Mouse (Mus musculus) megakaryocyte, embryonic 14.5 days (primary cell): ENCODE measurements around the gene Ftsj3. TPM values are rescaled to one million over a fixed set of nuclear protein-coding genes. Genes with fewer than 3 reads are reported as not detected.

Source experiments
- H3K27me3 ChIP-seq: replicated peaks from 2 replicates; pipeline ENCODE3; 2012; ENCODE audit warnings: inconsistent platforms
- H3K36me3 ChIP-seq: replicated peaks from 2 replicates; pipeline ENCODE3; 2012; ENCODE audit warnings: low read length, inconsistent platforms, mixed read lengths
- H3K4me1 ChIP-seq: 2 replicates; pipeline ENCODE4 v1.6.1; 2012; ENCODE audit warnings: inconsistent platforms
- H3K4me3 ChIP-seq: replicated peaks from 2 replicates; pipeline ENCODE3; 2012; ENCODE audit warnings: moderate library complexity, mild to moderate bottlenecking, inconsistent platforms
- H3K9me3 ChIP-seq: 2 replicates; pipeline ENCODE4 v1.6.1; 2012; ENCODE audit warnings: inconsistent platforms
- FLI1 ChIP-seq: IDR thresholded peaks from 2 replicates; pipeline ENCODE4 v1.6.1; 2012; ENCODE audit warnings: low read length, inconsistent platforms, mixed read lengths
- GATA1 ChIP-seq: IDR thresholded peaks from 3 replicates; pipeline ENCODE4 v1.6.1; 2012; ENCODE audit warnings: mixed read lengths, low read length, inconsistent platforms, borderline replicate concordance
- polyA plus RNA-seq: library from polyadenylated mRNA; stranded (reverse); fragments of >175 nt; gene quantifications from 2 replicates; pipeline ENCODE4 v1.2.3, GENCODE M21; 2012; ENCODE audit warnings: low replicate concordance; ENCODE audit not compliant: insufficient read depth

The Ftsj3 gene
- polyA plus RNA-seq, 1 experiment, result 6.7 TPM

DNA sequence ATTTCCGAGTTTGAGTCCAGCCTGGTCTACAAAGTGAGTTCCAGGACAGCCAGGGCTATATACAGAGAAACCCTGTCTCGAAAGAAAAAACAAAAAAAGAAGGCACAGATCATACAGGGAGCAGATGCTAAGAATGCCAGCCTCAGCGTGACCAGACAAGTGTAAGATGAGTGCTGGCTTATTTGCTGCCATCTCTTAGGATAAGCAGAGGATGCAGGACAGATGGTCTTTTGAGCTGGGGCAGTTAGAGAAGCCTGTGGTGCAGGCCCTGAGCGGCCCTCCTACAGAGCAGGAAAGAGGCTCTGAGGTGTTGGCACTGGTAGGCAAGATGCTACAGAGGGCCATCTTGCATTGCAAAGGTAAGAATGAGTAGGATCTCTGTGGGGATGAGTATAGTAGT lies 27.5 kb upstream of the Ftsj3 start:
- no peaks in the 10 kb centered on the region for H3K36me3 ChIP-seq
- no peaks in the 10 kb centered on the region for H3K9me3 ChIP-seq
- H3K4me3 ChIP-seq, result no peak overlapping the region
- no peak for TF ChIP-seq GATA1
- no peak for TF ChIP-seq FLI1
- H3K27me3 ChIP-seq, result peaks cover 53% of the 10 kb centered on the region
- peaks cover 9% of the 10 kb centered on the region; the same call in 1 of the 2 replicates for H3K4me1 ChIP-seq

DNA sequence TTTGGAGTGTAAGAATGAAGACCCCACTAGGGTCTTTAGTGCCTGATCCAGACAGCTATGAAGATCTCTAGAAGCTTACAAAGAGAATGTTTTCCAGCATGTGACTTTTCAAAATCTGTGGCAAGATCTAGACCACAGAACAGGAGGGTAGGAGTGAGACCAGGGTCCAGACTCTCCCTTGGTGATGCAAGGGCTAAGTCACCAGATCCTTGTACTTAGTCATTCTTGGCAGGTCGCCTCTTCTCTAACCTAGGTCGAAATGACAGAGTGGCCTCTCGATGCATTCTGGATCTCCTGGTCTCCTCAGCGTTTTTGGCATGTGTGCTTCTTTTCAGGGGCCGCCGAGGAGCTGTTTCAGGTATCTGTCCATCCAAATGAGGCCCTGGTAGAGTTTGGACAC lies 26.6 kb upstream of the Ftsj3 start:
- peaks cover 50% of the 10 kb centered on the region for H3K27me3 ChIP-seq
- TF ChIP-seq FLI1, result no peak
- TF ChIP-seq GATA1, result no peak
- H3K4me1 ChIP-seq, result peaks cover 17% of the 10 kb centered on the region
- H3K9me3 ChIP-seq, result no peaks in the 10 kb centered on the region
- no peak overlapping the region for H3K4me3 ChIP-seq
- H3K36me3 ChIP-seq, result no peaks in the 10 kb centered on the region

DNA sequence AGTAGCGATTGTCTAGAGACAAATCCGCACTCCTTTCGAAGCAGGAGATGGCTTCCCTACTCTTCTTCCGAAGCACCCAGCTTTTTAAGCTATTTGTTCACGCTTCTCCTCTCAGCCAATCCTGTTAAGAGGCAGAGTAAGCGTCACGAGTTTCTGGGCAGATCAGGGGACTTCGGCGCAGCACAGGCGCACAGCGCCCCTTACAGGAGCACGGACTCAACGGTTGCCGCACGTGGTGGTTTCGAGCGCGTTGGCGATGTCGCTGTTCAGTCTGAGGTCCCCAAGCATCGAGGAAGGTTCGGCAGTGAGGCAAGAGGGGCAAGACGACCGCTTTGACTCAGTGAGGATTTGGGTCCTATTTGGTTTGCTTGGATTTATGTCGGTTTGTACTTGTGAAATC lies 20.6 kb upstream of the Ftsj3 start, which contains the start of gene Tcam1:
TSS of gene Tcam1 (plus strand) at position 219 of the 400 bp plus-strand sequence.
- Histone ChIP-seq H3K27me3 (peaks cover 7% of the 10 kb centered on the region), H3K4me3 (peak within 1 kb of the TSS; percentile 85), H3K4me1 (peaks cover 47% of the 10 kb centered on the region), H3K36me3 (no peaks in the 10 kb centered on the region), H3K9me3 (no peaks in the 10 kb centered on the region)
- no peak for TF ChIP-seq GATA1
- TF ChIP-seq FLI1, result no peak

DNA sequence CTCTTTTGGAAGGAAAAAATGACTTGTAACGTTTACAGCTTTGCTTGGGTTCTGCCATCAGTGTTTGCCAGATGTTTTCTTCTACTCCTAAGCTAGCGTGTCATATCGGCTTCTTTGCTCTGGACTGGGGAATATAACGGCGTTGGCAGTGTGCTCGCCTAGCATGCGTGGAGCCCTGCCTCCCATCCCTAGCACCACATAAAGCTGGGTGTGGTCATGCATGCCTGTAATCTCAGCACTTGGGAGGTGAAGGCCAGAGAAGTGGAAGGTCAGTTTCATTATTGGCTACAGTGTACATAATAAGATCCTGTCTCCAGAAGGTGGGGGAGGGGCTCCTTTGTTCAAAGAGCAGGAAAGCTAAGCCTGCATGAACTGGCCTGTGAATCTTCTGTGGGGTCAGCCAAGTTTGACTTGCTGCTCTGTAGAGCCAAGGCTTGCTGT lies 19.1 kb upstream of the Ftsj3 start:
- no peak for TF ChIP-seq GATA1
- TF ChIP-seq FLI1, result no peak
- peaks cover 62% of the 10 kb centered on the region for H3K4me1 ChIP-seq
- H3K9me3 ChIP-seq, result no peaks in the 10 kb centered on the region
- H3K27me3 ChIP-seq, result peaks cover 2% of the 10 kb centered on the region
- no peak overlapping the region for H3K4me3 ChIP-seq
- peaks cover 2% of the 10 kb centered on the region for H3K36me3 ChIP-seq

DNA sequence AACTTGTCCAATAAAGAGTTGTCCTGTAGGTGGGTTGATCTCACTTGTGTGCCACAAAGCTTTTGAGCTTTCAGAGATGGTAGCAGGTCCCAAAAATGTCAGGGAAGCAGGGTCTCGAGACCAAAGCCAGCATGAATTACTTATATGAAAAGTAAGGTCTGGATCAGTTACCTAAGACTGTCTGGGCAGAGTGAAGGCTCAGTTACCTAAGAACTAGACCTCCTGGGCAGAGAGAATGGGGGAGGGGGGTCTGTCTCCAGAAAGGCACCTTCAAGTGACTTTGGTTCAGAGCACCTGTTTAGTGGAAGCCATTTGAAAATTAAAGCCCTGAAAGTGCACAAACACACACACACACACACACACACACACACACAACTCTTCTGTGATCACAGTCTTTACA lies 18.5 kb upstream of the Ftsj3 start:
- peaks cover 2% of the 10 kb centered on the region for H3K27me3 ChIP-seq
- no peaks in the 10 kb centered on the region for H3K9me3 ChIP-seq
- peaks cover 66% of the 10 kb centered on the region for H3K4me1 ChIP-seq
- H3K4me3 ChIP-seq, result no peak overlapping the region
- peaks cover 2% of the 10 kb centered on the region for H3K36me3 ChIP-seq
- TF ChIP-seq FLI1, result no peak
- no peak for TF ChIP-seq GATA1

DNA sequence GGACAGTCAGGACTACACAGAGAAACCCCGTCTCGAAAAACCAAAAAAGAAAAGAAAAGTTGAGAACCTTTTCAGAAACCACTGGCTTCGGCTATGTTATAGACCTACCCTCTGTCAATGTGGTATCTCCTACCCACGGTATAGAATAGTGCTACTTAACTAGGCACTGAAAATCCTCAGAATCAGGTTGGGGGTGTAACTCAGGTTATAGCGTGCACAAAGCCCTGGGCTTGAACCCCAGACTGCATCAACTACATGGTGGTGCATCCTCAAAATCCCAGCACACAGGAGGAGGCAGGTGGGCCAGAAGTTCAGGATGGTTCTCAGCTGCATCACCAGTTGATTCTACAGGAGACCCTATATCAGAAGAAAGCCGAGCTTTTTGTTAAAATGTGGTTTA lies 17.9 kb upstream of the Ftsj3 start:
- peaks cover 7% of the 10 kb centered on the region for H3K36me3 ChIP-seq
- H3K27me3 ChIP-seq, result peaks cover 2% of the 10 kb centered on the region
- H3K4me1 ChIP-seq, result peaks cover 72% of the 10 kb centered on the region
- no peaks in the 10 kb centered on the region for H3K9me3 ChIP-seq
- peak overlapping the region; percentile 39 for H3K4me3 ChIP-seq
- no peak for TF ChIP-seq GATA1
- TF ChIP-seq FLI1, result no peak

DNA sequence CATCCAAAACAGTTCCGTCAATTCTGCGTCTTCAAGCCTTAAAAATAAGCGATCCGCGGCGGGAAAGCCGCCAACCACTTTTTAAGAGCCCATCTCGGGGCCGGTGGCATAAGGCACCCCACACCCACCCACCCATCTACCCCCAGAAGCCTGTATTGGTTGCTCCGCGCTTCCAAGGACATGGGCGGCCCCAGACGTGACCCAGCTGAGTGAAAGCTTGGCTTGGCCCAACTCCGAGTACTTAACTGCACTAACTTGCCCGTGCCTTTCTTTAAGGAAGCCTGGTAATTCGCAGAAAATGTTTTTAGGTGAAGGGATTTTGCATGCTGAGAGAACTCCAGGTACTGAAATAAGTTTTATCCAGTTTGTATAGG lies 17.4 kb upstream of the Ftsj3 start:
- H3K27me3 ChIP-seq, result no peaks in the 10 kb centered on the region
- peaks cover 77% of the 10 kb centered on the region for H3K4me1 ChIP-seq
- H3K9me3 ChIP-seq, result no peaks in the 10 kb centered on the region

DNA sequence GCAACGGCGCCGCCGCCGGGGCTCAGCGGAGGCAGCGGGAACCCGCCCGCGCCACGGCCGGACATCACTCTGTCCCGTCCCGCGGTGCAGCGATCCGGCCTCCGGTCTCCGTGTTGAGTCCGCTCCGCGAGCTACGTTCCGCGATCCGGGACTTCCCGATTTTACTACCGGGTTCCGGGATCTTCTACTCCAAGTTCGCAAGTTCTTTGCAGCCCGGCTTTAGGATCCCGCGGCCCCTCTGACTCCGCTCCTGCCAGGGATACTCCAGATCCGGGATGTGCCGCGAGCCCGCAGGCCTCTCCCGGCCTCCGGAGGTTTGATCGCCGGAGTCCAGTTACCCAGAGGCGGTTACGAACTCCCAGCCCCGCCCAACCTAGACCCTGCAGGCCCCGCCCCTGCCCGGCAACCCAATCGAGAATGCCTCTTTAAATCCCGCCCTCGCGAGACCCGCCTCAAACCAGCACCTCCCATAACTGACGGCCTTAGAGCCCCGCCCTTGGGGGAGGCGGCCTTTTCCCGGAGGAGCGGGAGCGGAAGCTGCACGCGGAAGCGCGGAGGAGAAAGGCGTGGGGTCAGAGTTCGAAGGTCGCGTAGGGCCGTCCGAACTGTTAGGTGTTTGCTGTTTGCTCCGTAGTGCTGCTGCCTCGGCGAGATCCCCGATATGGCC lies 16.9 kb upstream of the Ftsj3 start, which contains the start of gene Smarcd2:
TSS of gene Smarcd2 (minus strand) at position 329 of the 667 bp plus-strand sequence.
- Histone ChIP-seq H3K9me3 (no peaks in the 10 kb centered on the region), H3K36me3 (peaks cover 17% of the 10 kb centered on the region), H3K4me1 (peaks cover 77% of the 10 kb centered on the region)

More for the DNA sequence above, 17.4 kb upstream of the Ftsj3 start:
- H3K4me3 ChIP-seq, result peak overlapping the region; percentile 96
- H3K36me3 ChIP-seq, result peaks cover 12% of the 10 kb centered on the region
- TF ChIP-seq FLI1 (no peak), GATA1 (no peak)

DNA sequence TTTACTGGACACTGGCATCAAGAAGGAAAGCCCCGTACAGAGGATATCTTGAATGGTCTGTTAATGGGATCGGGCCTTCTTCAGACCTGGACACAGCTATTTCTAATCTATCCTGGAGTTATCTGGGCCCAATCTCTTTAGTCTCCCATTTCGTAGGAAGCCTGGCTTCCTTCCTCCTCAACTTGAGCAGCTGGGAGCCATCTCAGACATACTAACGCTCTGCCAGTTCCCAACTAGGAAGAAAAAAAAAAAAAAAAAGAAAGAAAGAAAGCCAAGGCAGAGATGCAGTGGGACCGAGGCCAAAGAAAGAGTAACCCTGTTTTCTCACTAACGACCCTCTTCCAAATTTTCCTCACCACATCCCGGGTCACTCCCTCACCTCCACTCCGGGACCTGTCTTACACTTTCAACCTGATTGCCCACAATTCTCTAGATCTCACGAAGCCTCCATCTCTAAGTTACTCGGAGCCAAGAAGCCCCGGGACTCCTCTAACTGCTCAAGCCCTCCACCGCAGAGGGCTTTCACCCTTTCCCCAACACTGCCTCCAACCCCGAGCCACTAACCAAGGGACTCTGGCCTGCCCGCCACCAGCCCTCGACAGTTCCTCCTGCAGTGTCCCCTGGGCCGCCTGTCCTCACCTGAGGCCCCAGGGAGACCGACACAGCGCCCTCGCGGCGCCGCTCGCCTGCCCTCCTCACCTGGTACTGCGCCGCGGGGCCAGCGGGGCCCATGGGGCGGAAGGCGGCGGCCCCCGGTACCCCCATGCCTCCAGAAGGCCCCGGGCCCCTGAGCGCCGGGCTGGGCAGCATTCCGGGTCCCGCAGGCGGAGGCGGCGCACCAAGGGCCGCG lies 16.1 kb upstream of the Ftsj3 start:
- no peaks in the 10 kb centered on the region for H3K27me3 ChIP-seq
- TF ChIP-seq GATA1 (no peak), FLI1 (no peak)
- peaks cover 79% of the 10 kb centered on the region for H3K4me1 ChIP-seq
- peaks cover 25% of the 10 kb centered on the region for H3K36me3 ChIP-seq
- peak overlapping the region; percentile 96 for H3K4me3 ChIP-seq
- H3K9me3 ChIP-seq, result no peaks in the 10 kb centered on the region

More for the DNA sequence above, 16.9 kb upstream of the Ftsj3 start, which contains the start of gene Smarcd2:
- Histone ChIP-seq H3K27me3 (no peaks in the 10 kb centered on the region), H3K4me3 (peak within 1 kb of the TSS; percentile 96)
- TF ChIP-seq FLI1, result 0 out of 2 replicates have a peak, but pooled peaks have one; percentile 27
- TF ChIP-seq GATA1, result no peak
